Mouse (Mus musculus): Measurements from ENCODE around the gene Gata2. TPM values are rescaled to one million over a fixed set of nuclear protein-coding genes. Genes with fewer than 3 reads are reported as not detected.

Gata2 gene
- polyA plus RNA-seq, 1 experiment from 2014 or later, result 1.5 TPM

GRCm38 (mm10) chr6:88191411-88192070 lies 2.1 kb upstream of the Gata2 start:
- peaks cover 88% of the 10 kb centered on the region for H3K27me3 ChIP-seq (replicated peaks; ENCODE audit: control insufficient read depth, insufficient read depth, low read length)
- no peaks in the 10 kb centered on the region for H3K36me3 ChIP-seq (ENCODE audit: control insufficient read depth, insufficient read depth, low read length)
- DNase-seq (ENCODE audit: low spot score) (no peak), ATAC-seq (no peak)
- 10% methylated on average over 4 of the region's 4 CpGs for WGBS
- H3K4me1 ChIP-seq (ENCODE audit: control insufficient read depth, insufficient read depth, low read length), result peaks cover 11% of the 10 kb centered on the region
- H3K27ac ChIP-seq (ENCODE audit: low read depth, low read length), result no peak overlapping the region
- no peak overlapping the region for H3K4me2 ChIP-seq (ENCODE audit: low read length)
- H3K4me3 ChIP-seq (ENCODE audit: low read depth, low read length), result no peak overlapping the region
- no peak overlapping the region for H3K9ac ChIP-seq (ENCODE audit: low read length)
- no peaks in the 10 kb centered on the region for H3K9me3 ChIP-seq (replicated peaks; ENCODE audit: control insufficient read depth, low read length)

- WGBS, result 7% methylated on average over 8 of the region's 8 CpGs
- ATAC-seq (no peak), DNase-seq (ENCODE audit: low spot score) (no peak)
- Histone ChIP-seq H3K9me3 (replicated peaks; ENCODE audit: control insufficient read depth, low read length) (no peaks in the 10 kb centered on the region), H3K4me3 (ENCODE audit: low read depth, low read length) (no peak overlapping the region), H3K4me1 (ENCODE audit: control insufficient read depth, insufficient read depth, low read length) (peaks cover 15% of the 10 kb centered on the region), H3K27ac (ENCODE audit: low read depth, low read length) (no peak overlapping the region), H3K36me3 (ENCODE audit: control insufficient read depth, insufficient read depth, low read length) (no peaks in the 10 kb centered on the region), H3K27me3 (replicated peaks; ENCODE audit: control insufficient read depth, insufficient read depth, low read length) (peaks cover 98% of the 10 kb centered on the region), H3K9ac (ENCODE audit: low read length) (no peak overlapping the region), H3K4me2 (ENCODE audit: low read length) (no peak overlapping the region)
Measured at GRCm38 (mm10) chr6:88192756-88193155, 935 bp upstream of the Gata2 start.

GRCm38 (mm10) chr6:88194053-88194977 lies 624 bp downstream of the Gata2 start:
- no peak for ATAC-seq
- no peak overlapping the region for H3K9ac ChIP-seq (ENCODE audit: low read length)

GRCm38 (mm10) chr6:88194978-88195325 lies 1.3 kb downstream of the Gata2 start:
- ATAC-seq (no peak), DNase-seq (ENCODE audit: low spot score) (no peak)
- Histone ChIP-seq H3K4me1 (ENCODE audit: control insufficient read depth, insufficient read depth, low read length) (peaks cover 15% of the 10 kb centered on the region), H3K9me3 (replicated peaks; ENCODE audit: control insufficient read depth, low read length) (no peaks in the 10 kb centered on the region), H3K9ac (ENCODE audit: low read length) (no peak overlapping the region), H3K36me3 (ENCODE audit: control insufficient read depth, insufficient read depth, low read length) (no peaks in the 10 kb centered on the region), H3K4me3 (ENCODE audit: low read depth, low read length) (no peak overlapping the region), H3K4me2 (ENCODE audit: low read length) (no peak overlapping the region), H3K27ac (ENCODE audit: low read depth, low read length) (no peak overlapping the region), H3K27me3 (replicated peaks; ENCODE audit: control insufficient read depth, insufficient read depth, low read length) (peaks cover 100% of the 10 kb centered on the region)
- WGBS, result 4% methylated on average over 7 of the region's 7 CpGs

More at GRCm38 (mm10) chr6:88194053-88194977, 624 bp downstream of the Gata2 start:
- Histone ChIP-seq H3K36me3 (ENCODE audit: control insufficient read depth, insufficient read depth, low read length) (no peaks in the 10 kb centered on the region), H3K27ac (ENCODE audit: low read depth, low read length) (no peak overlapping the region), H3K4me1 (ENCODE audit: control insufficient read depth, insufficient read depth, low read length) (peaks cover 15% of the 10 kb centered on the region), H3K4me2 (ENCODE audit: low read length) (peak overlapping the region; percentile 46), H3K9me3 (replicated peaks; ENCODE audit: control insufficient read depth, low read length) (no peaks in the 10 kb centered on the region), H3K27me3 (replicated peaks; ENCODE audit: control insufficient read depth, insufficient read depth, low read length) (peaks cover 98% of the 10 kb centered on the region), H3K4me3 (ENCODE audit: low read depth, low read length) (peak overlapping the region; percentile 26)
- no peak for DNase-seq (ENCODE audit: low spot score)
- under 1% methylated on average over 58 of the region's 58 CpGs for WGBS

GRCm38 (mm10) chr6:88196054-88196732 lies 2.5 kb downstream of the Gata2 start:
- Histone ChIP-seq H3K4me1 (ENCODE audit: control insufficient read depth, insufficient read depth, low read length) (peaks cover 10% of the 10 kb centered on the region; the same call in 1 of the 2 replicates), H3K4me3 (ENCODE audit: low read depth, low read length) (0 out of 2 replicates have a peak overlapping the region, but pooled peaks have one; percentile 19), H3K9ac (ENCODE audit: low read length) (no peak overlapping the region), H3K4me2 (ENCODE audit: low read length) (no peak overlapping the region), H3K27me3 (replicated peaks; ENCODE audit: control insufficient read depth, insufficient read depth, low read length) (peaks cover 100% of the 10 kb centered on the region), H3K36me3 (ENCODE audit: control insufficient read depth, insufficient read depth, low read length) (no peaks in the 10 kb centered on the region), H3K9me3 (replicated peaks; ENCODE audit: control insufficient read depth, low read length) (no peaks in the 10 kb centered on the region), H3K27ac (ENCODE audit: low read depth, low read length) (no peak overlapping the region)
- ATAC-seq (no peak), DNase-seq (ENCODE audit: low spot score) (no peak)
- WGBS, result 1% methylated on average over 33 of the region's 33 CpGs

GRCm38 (mm10) chr6:88196733-88197312 lies 3.1 kb downstream of the Gata2 start:
- DNase-seq (ENCODE audit: low spot score) (no peak), ATAC-seq (no peak)
- Histone ChIP-seq H3K4me1 (ENCODE audit: control insufficient read depth, insufficient read depth, low read length) (peaks cover 10% of the 10 kb centered on the region; the same call in 1 of the 2 replicates), H3K9ac (ENCODE audit: low read length) (no peak overlapping the region), H3K9me3 (replicated peaks; ENCODE audit: control insufficient read depth, low read length) (no peaks in the 10 kb centered on the region), H3K36me3 (ENCODE audit: control insufficient read depth, insufficient read depth, low read length) (no peaks in the 10 kb centered on the region), H3K4me2 (ENCODE audit: low read length) (peak overlapping the region; percentile 45), H3K27ac (ENCODE audit: low read depth, low read length) (no peak overlapping the region), H3K27me3 (replicated peaks; ENCODE audit: control insufficient read depth, insufficient read depth, low read length) (peaks cover 100% of the 10 kb centered on the region), H3K4me3 (ENCODE audit: low read depth, low read length) (peak overlapping the region; percentile 19)
- under 1% methylated on average over 39 of the region's 44 CpGs for WGBS

GRCm38 (mm10) chr6:88197313-88198069 lies 3.8 kb downstream of the Gata2 start:
- ATAC-seq (no peak), DNase-seq (ENCODE audit: low spot score) (no peak)
- Histone ChIP-seq H3K9ac (ENCODE audit: low read length) (no peak overlapping the region), H3K27ac (ENCODE audit: low read depth, low read length) (no peak overlapping the region), H3K27me3 (replicated peaks; ENCODE audit: control insufficient read depth, insufficient read depth, low read length) (peaks cover 100% of the 10 kb centered on the region), H3K4me1 (ENCODE audit: control insufficient read depth, insufficient read depth, low read length) (peaks cover 10% of the 10 kb centered on the region; the same call in 1 of the 2 replicates), H3K4me3 (ENCODE audit: low read depth, low read length) (peak overlapping the region; percentile 19), H3K9me3 (replicated peaks; ENCODE audit: control insufficient read depth, low read length) (no peaks in the 10 kb centered on the region), H3K4me2 (ENCODE audit: low read length) (peak overlapping the region; percentile 45), H3K36me3 (ENCODE audit: control insufficient read depth, insufficient read depth, low read length) (no peaks in the 10 kb centered on the region)
- WGBS, result under 1% methylated on average over 38 of the region's 39 CpGs

Data from forebrain, embryonic 14.5 days (tissue).